Mouse (Mus musculus) adrenal gland, adult 18-20 months (tissue): ENCODE results near the gene Mrgpra1. TPM values are rescaled to one million over a fixed set of nuclear protein-coding genes. Genes with fewer than 3 reads are reported as not detected.
"Not testable (repeated sequence)": the region's sequence is repeated elsewhere in the genome, so short reads cannot be mapped to it uniquely, and the experiment has no call there.

Experiments used
- DNase-seq, 2 experiments: peaks; one replicate each; pipeline ENCODE4 v3.0.0; 2021 to 2022; ENCODE audit warnings: low spot score in 2 of 2
- long read RNA-seq, 2 experiments: library from polyadenylated mRNA; stranded (forward); transcript quantifications; one replicate each; pipeline ENCODE4 v2.0.0; 2021
- total RNA-seq, 2 experiments: library from RNA; stranded (reverse); gene quantifications; 1 replicate in 1 of 2; 2 replicates in 1 of 2; pipeline ENCODE4 v1.2.3; 2021

Gene Mrgpra1
- not detected for total RNA-seq
- long read RNA-seq, experiment 1 = 0 reads
- long read RNA-seq, experiment 2 = 0 reads

DNA sequence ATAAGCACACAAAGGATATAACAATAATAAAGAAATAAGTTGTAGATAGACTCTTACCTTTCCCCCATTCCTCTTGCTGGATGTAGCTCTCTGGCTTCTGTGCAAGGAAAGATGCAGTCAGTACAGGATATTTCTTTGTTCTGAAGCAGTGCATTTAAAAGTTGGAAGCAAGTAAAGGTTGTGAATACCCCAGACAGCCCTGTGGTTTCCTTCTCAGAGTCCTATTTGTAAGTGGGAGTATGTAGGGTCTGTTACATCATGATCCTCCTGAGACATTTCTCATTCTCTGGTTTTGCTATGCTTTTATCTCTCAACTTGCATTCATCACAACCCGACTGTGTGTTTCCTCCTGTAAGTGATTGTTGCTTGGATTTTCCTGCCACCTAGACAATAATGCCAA, at the start of gene Mrgpra1:
Gene Mrgpra1, minus strand, starts transcription at position 101 of the 400 bp plus-strand sequence.
- no peak for DNase-seq

DNA sequence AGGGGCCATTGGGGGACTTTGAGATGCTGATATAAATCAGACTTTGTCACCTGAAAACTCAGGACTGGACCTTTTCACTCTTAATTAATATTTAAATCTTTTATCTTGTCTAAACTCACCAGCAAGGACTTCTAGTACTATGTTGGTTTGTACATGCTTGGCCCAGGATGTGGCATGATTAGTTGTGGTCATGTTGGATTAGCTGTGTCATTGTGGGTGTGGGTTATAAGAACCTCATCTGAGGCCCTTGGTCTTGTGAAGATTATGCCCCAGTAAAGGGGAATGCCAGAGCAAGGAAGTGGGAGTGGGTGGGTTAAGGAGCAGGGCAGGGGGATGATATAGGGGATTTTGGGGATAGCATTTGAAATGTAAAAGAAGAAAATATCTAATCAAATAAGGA, 47.1 kb upstream of the Mrgpra1 start:
- no peak for DNase-seq

- DNase-seq = no peak
Observed at GRCm38 (mm10) chr7:47348421-47348820, 5.6 kb downstream of the Mrgpra1 start.

- DNase-seq = no peak
Observed at GRCm38 (mm10) chr7:47345905-47346478, 8.0 kb downstream of the Mrgpra1 start.

GRCm38 (mm10) chr7:47341887-47342286, 12.2 kb downstream of the Mrgpra1 start:
- not testable (repeated sequence) for DNase-seq

DNA sequence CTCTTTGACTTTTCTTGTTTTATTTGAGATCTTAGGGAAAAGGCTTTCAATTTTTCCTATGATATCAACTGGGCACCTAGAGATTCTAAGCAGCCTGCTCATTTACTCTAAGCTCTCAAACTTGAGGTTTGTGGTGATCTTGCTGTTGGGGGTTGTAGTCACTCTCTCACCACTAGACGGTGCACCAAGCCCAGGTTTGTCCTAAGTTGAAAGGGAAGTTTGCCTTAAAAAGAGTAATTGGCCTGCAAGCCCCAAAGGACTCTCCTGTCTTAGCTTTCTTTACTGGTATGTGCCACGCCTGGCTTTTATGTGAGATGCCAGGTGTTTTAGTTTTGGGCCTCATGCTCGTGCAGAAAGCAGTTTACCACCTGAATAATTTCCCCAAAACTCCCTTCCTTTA, 12.7 kb downstream of the Mrgpra1 start:
- DNase-seq = not testable (repeated sequence)

- no peak for DNase-seq
Observed at GRCm38 (mm10) chr7:47318299-47318698, 35.7 kb downstream of the Mrgpra1 start.

- no peak for DNase-seq
Observed at GRCm38 (mm10) chr7:47312289-47312688, 41.8 kb downstream of the Mrgpra1 start.

GRCm38 (mm10) chr7:47309855-47310254, 44.2 kb downstream of the Mrgpra1 start:
- no peak for DNase-seq

- not testable (repeated sequence) for DNase-seq
Observed at GRCm38 (mm10) chr7:47304661-47305060, 49.4 kb downstream of the Mrgpra1 start.

DNA sequence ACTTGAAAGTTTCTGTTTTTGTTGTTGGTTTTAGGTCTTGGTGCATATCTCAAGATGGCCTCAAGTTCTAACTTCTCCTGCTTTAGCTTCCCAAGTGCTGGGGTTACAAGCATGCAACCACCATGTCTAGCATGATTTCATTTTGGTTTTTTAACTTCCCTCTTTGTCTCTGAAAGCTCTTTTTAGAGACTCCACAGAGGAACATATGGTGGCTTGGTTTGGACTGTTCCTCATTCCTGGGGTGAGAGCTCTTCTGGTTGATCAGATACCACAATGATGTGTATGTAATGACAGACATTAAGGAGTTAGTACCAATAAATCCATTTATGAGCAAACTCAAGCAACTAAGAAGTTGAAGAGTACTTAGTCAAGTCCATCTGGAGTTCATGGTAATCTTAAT, 54.4 kb downstream of the Mrgpra1 start:
- not testable (repeated sequence) for DNase-seq

Other genes starting within 250 kb of the Mrgpra1 start
- gene Ptpn5, start 220.6 kb downstream of the Mrgpra1 start, total RNA-seq = 1 to 10 TPM in 1 of 2 experiments, under 1 TPM in 1; 0.13 to 1.4 TPM
- not detected for gene Mrgpra6, start 149.3 kb downstream of the Mrgpra1 start, total RNA-seq
- gene Mrgpra9, start 101.4 kb downstream of the Mrgpra1 start, total RNA-seq = not detected
- not detected for gene Mrgpra2a, start 97.9 kb upstream of the Mrgpra1 start, total RNA-seq
- gene Mrgpra2b, start 174.6 kb upstream of the Mrgpra1 start, total RNA-seq = not detected
- gene Mrgpra3, start 247.1 kb upstream of the Mrgpra1 start, total RNA-seq = not detected